Mouse (Mus musculus) midbrain, embryonic 16.5 days (tissue): ENCODE data around the gene Eps8. TPM values are rescaled to one million over a fixed set of nuclear protein-coding genes. Genes with fewer than 3 reads are reported as not detected.

Experiments used
- ATAC-seq: fragments of 200-750 bp; cut with Nextera tagmentation; 2 replicates; pipeline ENCODE4 v1.8.0; 2017; ENCODE audit warnings: moderate TSS enrichment
- H3K27ac ChIP-seq: fragments of 300-500 bp; sonication (generic); 2 replicates; pipeline ENCODE4 v1.5.1; 2014; ENCODE audit warnings: mild to moderate bottlenecking, low read length, mixed read lengths
- H3K27me3 ChIP-seq: fragments of 300-500 bp; sonication (generic); 2 replicates; pipeline ENCODE4 v1.6.1; 2014; ENCODE audit warnings: low read depth, low read length, mixed read lengths; ENCODE audit not compliant: control insufficient read depth, insufficient read depth
- H3K36me3 ChIP-seq: fragments of 300-500 bp; sonication (generic); 2 replicates; pipeline ENCODE4 v1.6.1; 2014; ENCODE audit warnings: mild to moderate bottlenecking, low read length, moderate library complexity, mixed read lengths; ENCODE audit not compliant: control insufficient read depth, insufficient read depth
- H3K4me1 ChIP-seq: fragments of 300-500 bp; sonication (generic); 2 replicates; pipeline ENCODE4 v1.6.1; 2014; ENCODE audit warnings: mild to moderate bottlenecking, low read length, mixed read lengths; ENCODE audit not compliant: control insufficient read depth, insufficient read depth
- H3K4me2 ChIP-seq: fragments of 300-500 bp; sonication (generic); 2 replicates; pipeline ENCODE4 v1.6.1; 2014; ENCODE audit warnings: mild to moderate bottlenecking, low read length, mixed read lengths
- H3K4me3 ChIP-seq: fragments of 300-500 bp; sonication (generic); 2 replicates; pipeline ENCODE4 v1.5.1; 2014; ENCODE audit warnings: low read depth, mild to moderate bottlenecking, low read length, moderate library complexity, mixed read lengths
- H3K9ac ChIP-seq: fragments of 300-500 bp; sonication (generic); 2 replicates; pipeline ENCODE4 v1.6.1; 2014; ENCODE audit warnings: low read depth, low read length, mixed read lengths
- H3K9me3 ChIP-seq: fragments of 300-500 bp; sonication (generic); replicated peaks from 2 replicates; pipeline ENCODE4 v1.6.1; 2014; ENCODE audit warnings: mild to moderate bottlenecking, low read length, mixed read lengths; ENCODE audit not compliant: control insufficient read depth, poor library complexity, severe bottlenecking
- WGBS: fragments of 180-500 bp; shearing (Covaris S2); extraction: QIAGEN DNeasy Blood & Tissue Kit; methylation state at CpG from one replicate; pipeline ENCODE4 v1.1.7; 2014; 5-methylcytosine and 5-hydroxymethylcytosine counted together
- polyA plus RNA-seq: library from polyadenylated mRNA; unstranded; fragments of >200 nt; fragmentation: Nextera tagmentation; extraction: Ambion mirVana; gene quantifications from 2 replicates; pipeline ENCODE4 v1.2.1, GENCODE M21; 2015

Gene Eps8
- polyA plus RNA-seq, 1 experiment from 2014 or later: 26.4 TPM

- no peaks in the 10 kb centered on the region for H3K27me3 ChIP-seq
- WGBS: 89% methylated on average over 8 of the region's 8 CpGs
- H3K9me3 ChIP-seq: no peaks in the 10 kb centered on the region
- H3K4me1 ChIP-seq: no peaks in the 10 kb centered on the region
- no peak for ATAC-seq
- no peak overlapping the region for H3K4me3 ChIP-seq
- H3K36me3 ChIP-seq: peaks cover 6% of the 10 kb centered on the region; the same call in 1 of the 2 replicates
- H3K9ac ChIP-seq: no peak overlapping the region
- no peak overlapping the region for H3K27ac ChIP-seq
- H3K4me2 ChIP-seq: no peak overlapping the region
Measured at GRCm38 (mm10) chr6:137503462-137503861, 151.2 kb downstream of the Eps8 start.

GRCm38 (mm10) chr6:137503009-137503408, 151.7 kb downstream of the Eps8 start:
- no peak overlapping the region for H3K9ac ChIP-seq
- WGBS: 87% methylated on average over 7 of the region's 7 CpGs
- no peak overlapping the region for H3K4me3 ChIP-seq
- peaks cover 4% of the 10 kb centered on the region; the same call in 1 of the 2 replicates for H3K36me3 ChIP-seq
- no peaks in the 10 kb centered on the region for H3K4me1 ChIP-seq
- H3K27ac ChIP-seq: no peak overlapping the region
- H3K9me3 ChIP-seq: no peaks in the 10 kb centered on the region
- no peak overlapping the region for H3K4me2 ChIP-seq
- H3K27me3 ChIP-seq: no peaks in the 10 kb centered on the region
- ATAC-seq: no peak

DNA sequence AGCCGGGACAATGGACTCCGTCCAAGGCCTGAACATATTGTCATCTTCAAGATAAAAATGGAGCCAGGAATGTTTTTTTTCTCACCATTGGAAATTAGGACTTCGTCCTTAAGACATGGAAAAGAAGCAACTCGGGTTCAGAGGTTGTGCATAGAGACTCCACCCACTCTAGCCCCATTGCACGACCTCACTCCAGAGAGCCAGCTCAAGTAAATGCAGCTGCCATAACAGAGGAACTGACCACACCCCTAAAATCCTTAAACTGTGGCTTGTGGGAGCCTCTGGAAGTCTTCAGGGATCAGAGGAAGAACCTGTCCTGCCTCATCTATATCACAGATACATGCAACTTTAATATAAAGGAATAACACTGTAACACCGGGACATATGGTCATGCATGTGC, 155.9 kb downstream of the Eps8 start:
- H3K4me1 ChIP-seq: no peaks in the 10 kb centered on the region
- 77% methylated on average over 6 of the region's 6 CpGs for WGBS

DNA sequence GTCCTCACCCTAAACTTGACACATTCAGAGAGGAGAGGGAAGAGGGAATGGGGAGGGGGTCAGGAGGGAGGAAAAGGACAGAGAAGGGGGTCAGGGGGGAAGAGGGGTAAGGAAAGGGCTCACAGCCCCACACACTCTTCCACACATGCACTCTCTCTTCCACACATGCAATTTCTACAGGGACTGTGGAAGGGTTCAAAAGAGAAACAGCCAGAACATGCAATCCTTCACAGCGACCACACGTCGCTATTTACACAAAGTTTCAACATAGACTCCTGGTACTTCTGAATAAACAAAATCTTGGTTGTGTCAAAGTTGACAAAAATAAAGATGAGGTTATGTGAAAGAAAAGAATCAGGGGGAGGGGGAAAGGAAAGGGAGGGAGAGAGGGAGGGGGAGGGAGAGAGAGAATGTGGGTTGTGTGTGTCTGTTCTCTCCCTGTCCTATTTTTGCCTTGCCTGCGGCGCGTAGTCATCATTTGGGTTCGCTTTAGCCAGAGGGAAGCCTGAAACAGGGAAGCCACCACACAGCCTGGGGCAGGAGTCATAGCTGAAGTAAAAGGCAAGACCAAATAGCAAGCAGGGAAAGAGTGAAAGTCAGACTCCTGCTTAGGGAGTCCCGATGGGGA, 157.4 kb downstream of the Eps8 start:
- Histone ChIP-seq H3K27me3 (no peaks in the 10 kb centered on the region), H3K36me3 (no peaks in the 10 kb centered on the region), H3K27ac (no peak overlapping the region), H3K4me3 (no peak overlapping the region), H3K9me3 (no peaks in the 10 kb centered on the region), H3K9ac (no peak overlapping the region), H3K4me1 (no peaks in the 10 kb centered on the region), H3K4me2 (no peak overlapping the region)
- no peak for ATAC-seq
- 90% methylated on average over 8 of the region's 8 CpGs for WGBS

More for the DNA sequence above, 155.9 kb downstream of the Eps8 start:
- Histone ChIP-seq H3K4me2 (no peak overlapping the region), H3K9me3 (no peaks in the 10 kb centered on the region), H3K4me3 (no peak overlapping the region), H3K27me3 (no peaks in the 10 kb centered on the region), H3K36me3 (no peaks in the 10 kb centered on the region), H3K27ac (no peak overlapping the region), H3K9ac (no peak overlapping the region)
- ATAC-seq: no peak

DNA sequence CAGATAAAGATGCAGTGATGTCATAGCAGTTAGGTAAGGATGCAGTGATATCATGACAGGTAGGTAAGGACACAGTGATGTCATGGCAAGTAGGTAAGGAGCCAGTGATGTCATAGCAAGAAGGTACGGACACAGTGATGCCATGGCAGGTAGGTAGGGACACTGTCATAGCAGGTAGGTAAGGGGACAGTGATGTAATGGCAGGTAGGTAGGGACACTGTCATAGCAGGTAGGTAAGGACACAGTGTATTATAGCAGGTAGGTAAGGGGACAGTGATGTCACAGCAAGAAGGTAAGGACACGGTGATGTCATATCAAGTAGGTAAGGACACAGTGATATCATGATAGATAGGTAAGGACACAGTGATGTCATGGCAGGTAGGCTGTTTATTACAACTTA, 158.1 kb downstream of the Eps8 start:
- no peaks in the 10 kb centered on the region for H3K4me1 ChIP-seq
- H3K9ac ChIP-seq: no peak overlapping the region
- no peak overlapping the region for H3K4me3 ChIP-seq
- peak; percentile 28; the same call in 1 of the 2 replicates for ATAC-seq
- H3K27me3 ChIP-seq: no peaks in the 10 kb centered on the region
- no peak overlapping the region for H3K27ac ChIP-seq
- WGBS: 100% methylated on average over 2 of the region's 2 CpGs
- no peaks in the 10 kb centered on the region for H3K9me3 ChIP-seq
- H3K36me3 ChIP-seq: no peaks in the 10 kb centered on the region
- no peak overlapping the region for H3K4me2 ChIP-seq

- Histone ChIP-seq H3K4me1 (no peaks in the 10 kb centered on the region), H3K27ac (no peak overlapping the region), H3K4me3 (no peak overlapping the region), H3K4me2 (no peak overlapping the region), H3K9me3 (no peaks in the 10 kb centered on the region), H3K36me3 (no peaks in the 10 kb centered on the region), H3K9ac (no peak overlapping the region), H3K27me3 (no peaks in the 10 kb centered on the region)
- no peak for ATAC-seq
- WGBS: 58% methylated on average over 6 of the region's 6 CpGs
Measured at GRCm38 (mm10) chr6:137495233-137495632, 159.4 kb downstream of the Eps8 start.

DNA sequence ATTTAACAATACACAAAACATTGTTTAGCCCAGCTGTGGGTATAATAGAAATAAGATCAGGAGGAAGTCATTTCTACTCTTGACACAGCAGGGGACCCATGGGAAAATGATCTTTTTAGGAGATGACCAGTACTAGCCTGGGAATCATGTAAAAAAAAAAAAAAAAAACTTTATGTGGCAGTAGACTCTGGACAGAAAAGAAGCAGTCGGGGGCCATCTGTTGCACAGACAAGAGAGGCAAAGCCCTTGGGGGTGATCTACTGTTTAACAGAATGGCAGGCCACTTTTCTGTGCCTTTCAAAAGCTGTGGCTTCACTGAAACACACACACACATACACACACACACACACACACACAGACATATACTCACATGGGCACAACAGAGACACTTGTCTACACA, 159.9 kb downstream of the Eps8 start:
- ATAC-seq: no peak
- H3K9ac ChIP-seq: no peak overlapping the region
- no peaks in the 10 kb centered on the region for H3K36me3 ChIP-seq
- H3K9me3 ChIP-seq: no peaks in the 10 kb centered on the region
- no peaks in the 10 kb centered on the region for H3K27me3 ChIP-seq
- H3K4me3 ChIP-seq: no peak overlapping the region
- WGBS: 59% methylated on average over 1 of the region's 1 CpGs
- no peak overlapping the region for H3K27ac ChIP-seq
- H3K4me2 ChIP-seq: no peak overlapping the region
- no peaks in the 10 kb centered on the region for H3K4me1 ChIP-seq

DNA sequence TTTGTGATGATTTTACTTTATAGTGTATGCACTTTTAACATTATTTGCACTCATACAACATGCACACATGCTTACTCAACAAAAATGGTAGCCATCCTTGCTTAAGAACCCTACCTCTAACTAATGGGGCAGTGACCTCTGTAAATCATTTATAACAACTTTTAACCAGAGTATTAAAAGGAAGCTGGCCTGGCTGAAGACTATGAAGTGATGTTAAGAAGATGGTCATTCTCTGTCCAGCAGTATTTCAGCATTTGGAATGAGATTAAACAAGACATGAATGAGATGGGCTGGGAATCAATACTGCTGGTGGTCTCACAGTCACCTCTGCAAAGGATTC, 160.6 kb downstream of the Eps8 start:
- Histone ChIP-seq H3K4me2 (no peak overlapping the region), H3K27ac (no peak overlapping the region), H3K9me3 (no peaks in the 10 kb centered on the region), H3K4me3 (no peak overlapping the region), H3K4me1 (no peaks in the 10 kb centered on the region), H3K36me3 (no peaks in the 10 kb centered on the region), H3K9ac (no peak overlapping the region), H3K27me3 (no peaks in the 10 kb centered on the region)
- no peak for ATAC-seq

DNA sequence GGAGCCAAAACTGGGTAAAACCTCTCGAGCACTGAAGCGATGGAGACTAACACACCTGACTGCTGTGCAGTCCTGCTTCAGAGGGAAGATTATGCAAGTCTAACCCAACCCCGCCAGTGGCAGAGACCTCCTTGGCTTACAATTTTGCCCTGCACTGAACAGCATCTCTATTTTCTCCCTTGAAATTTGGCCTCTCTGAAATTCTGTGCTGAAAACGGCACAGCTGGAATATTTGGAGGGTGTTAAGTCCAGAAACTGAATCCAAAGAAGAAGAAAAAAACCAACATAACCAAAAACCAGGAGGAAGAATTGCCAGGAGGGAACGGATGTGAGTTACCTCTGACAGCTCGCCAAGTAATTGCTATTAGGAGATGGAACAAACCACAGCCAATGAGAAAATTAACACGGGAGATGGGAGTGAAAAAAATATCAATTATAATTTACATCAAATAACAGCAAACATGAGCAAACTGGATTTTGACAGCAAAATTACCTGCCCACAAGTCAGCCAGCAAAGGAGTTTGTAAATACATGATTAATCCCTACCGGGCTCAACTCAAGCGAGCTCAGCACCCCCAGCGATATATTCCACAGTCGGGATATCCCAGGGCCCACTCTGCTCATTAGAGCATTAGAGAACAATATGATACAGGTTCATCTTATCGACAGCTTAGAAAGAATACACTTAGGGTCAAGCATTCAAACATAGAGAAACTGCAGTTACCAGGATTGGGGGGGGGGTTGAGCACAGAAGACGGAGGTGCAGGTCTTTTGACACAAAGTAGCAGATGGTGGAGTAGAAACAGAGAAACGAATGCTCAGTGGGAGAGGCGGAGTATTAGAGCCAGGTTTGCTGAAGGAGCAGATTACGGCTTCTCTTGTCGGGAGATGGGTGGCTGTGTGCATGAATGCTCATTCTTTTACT, 161.2 kb downstream of the Eps8 start:
- H3K27ac ChIP-seq: no peak overlapping the region
- no peak overlapping the region for H3K4me3 ChIP-seq
- H3K9ac ChIP-seq: no peak overlapping the region
- no peaks in the 10 kb centered on the region for H3K9me3 ChIP-seq
- 76% methylated on average over 17 of the region's 17 CpGs for WGBS
- no peaks in the 10 kb centered on the region for H3K4me1 ChIP-seq
- H3K27me3 ChIP-seq: no peaks in the 10 kb centered on the region
- no peak for ATAC-seq
- H3K36me3 ChIP-seq: no peaks in the 10 kb centered on the region
- no peak overlapping the region for H3K4me2 ChIP-seq
